14 mouse cellular contexts compared by ENCODE assay signal in genomic region chr19:32512518-32512917, GRCm38 (mm10). TPM values are rescaled to one million over a fixed set of nuclear protein-coding genes. Genes with fewer than 3 reads are reported as not detected.
A peak's percentile ranks its signal among the peaks of the same experiment; 100 is the strongest.
DNase-seq lines count a peak whose midpoint lies in the region; ATAC-seq and TF ChIP-seq lines count a peak whose summit lies in the region.
"Had no signal": no experiment of that assay in that cellular context is flagged by ENCODE, and none has a peak within 500 bp of the region (broad histone marks: within the 10 kb centered on the region; RNA-seq: fewer than 3 reads in every experiment).

No protein-coding gene starts in this region.

- TF ChIP-seq CTCF in E14TG2a.4 (conservative IDR thresholded peaks at IDR 0.05; ENCODE audit: low read length) = peak; percentile 47

- H3K36me3 ChIP-seq in E14TG2a.4 (ENCODE audit: insufficient read depth, low read length) = peaks cover 44% of the 10 kb centered on the region

- ATAC-seq in megakaryocyte-erythroid progenitor cell, adult 5-6 weeks (replicated peaks; ENCODE audit: low FRiP score, low TSS enrichment, poor library complexity, severe bottlenecking) = no peak
- ATAC-seq: activated CD4-positive, CD25-positive, alpha-beta regulatory T cell, adult 4 months had no signal

- intact Hi-C loops in left cerebral cortex, postnatal 14 days (cut with DNase I) = no loop called here

- peaks cover 4% of the 10 kb centered on the region for H3K4me1 ChIP-seq in E14TG2a.4 (replicated peaks; ENCODE audit: low read depth, low read length)
- H3K4me1 ChIP-seq: embryonic facial prominence, embryonic 15.5 days had no signal

- H3K27me3 ChIP-seq in E14TG2a.4 (ENCODE audit: insufficient read depth, low read length) = no peaks in the 10 kb centered on the region
- H3K27me3 ChIP-seq: embryonic facial prominence, embryonic 15.5 days had no signal

- no peak overlapping the region for H3K4me3 ChIP-seq in E14TG2a.4 (replicated peaks; ENCODE audit: low read length)
- H3K4me3 ChIP-seq: embryonic facial prominence, embryonic 15.5 days; limb, embryonic 10.5 days had no signal

- peak; percentile 18 for DNase-seq in kidney, postnatal 10 days
- no peak for DNase-seq in kidney, adult 9 months
- DNase-seq in A20 (ENCODE audit: low read depth, low spot score) = peak; percentile 44
- DNase-seq in induced T-regulatory cell, adult 2 months (ENCODE audit: low read depth) = peak; percentile 31
- DNase-seq in left cerebral cortex, postnatal 14 days (ENCODE audit: low spot score in 2 of 2) = no peak
- no peak for DNase-seq in layer of hippocampus, postnatal 14 days (ENCODE audit: low spot score in 2 of 2)
- DNase-seq: cerebellum, adult 18-20 months; heart, postnatal 36 days; kidney, postnatal 14 days had no signal

- 0 out of 2 replicates have a peak, but pooled peaks cover 4% of the 10 kb centered on the region for H3K9me3 ChIP-seq in E14TG2a.4 (ENCODE audit: low read length)
- H3K9me3 ChIP-seq: limb, embryonic 10.5 days had no signal

RNA-seq across cellular contexts. Expression of gene Minpp1, which starts 26.9 kb away (rescaled TPM):
- 239 and 247 TPM in 2 replicates for total RNA-seq in megakaryocyte-erythroid progenitor cell, adult 5-6 weeks (2014; fragmentation: Nextera tagmentation)
- 192 and 210 TPM in 2 replicates for total RNA-seq in megakaryocyte-erythroid progenitor cell, adult 5-6 weeks (2017)
- 10 to 100 TPM; 66.8 to 70.2 TPM for total RNA-seq in left cerebral cortex, postnatal 14 days (2021)
- total RNA-seq in layer of hippocampus, postnatal 14 days (2021) = 10 to 100 TPM; 50.3 to 52.0 TPM

RNA-seq across cellular contexts. Expression of gene Rpl9-ps6, which starts 46.1 kb away (rescaled TPM):
- 149 and 176 TPM in 2 replicates for total RNA-seq in megakaryocyte-erythroid progenitor cell, adult 5-6 weeks (2014; fragmentation: Nextera tagmentation)
- 113 and 151 TPM in 2 replicates for total RNA-seq in megakaryocyte-erythroid progenitor cell, adult 5-6 weeks (2017)
- total RNA-seq in left cerebral cortex, postnatal 14 days (2021) = 10 to 100 TPM; 21.6 to 24.0 TPM
- 10 to 100 TPM; 29.4 to 31.5 TPM for total RNA-seq in layer of hippocampus, postnatal 14 days (2021)

Comparison
In these comparisons a context has a peak if more than half of its experiments do, and no peak if none do; other contexts are left out.
1. DNase-seq: peak in kidney, postnatal 10 days (single experiment), A20 (single experiment) and induced T-regulatory cell, adult 2 months (single experiment); none in kidney, adult 9 months (single experiment), left cerebral cortex, postnatal 14 days (0 of 2) and layer of hippocampus, postnatal 14 days (0 of 2).